Mouse (Mus musculus): Measurements from ENCODE around the gene Atp5s. TPM values are rescaled to one million over a fixed set of nuclear protein-coding genes. Genes with fewer than 3 reads are reported as not detected.

Gene Atp5s
- polyA plus RNA-seq, 1 experiment from 2014 or later: 31.1 TPM

- no peak for ATAC-seq (ENCODE audit: insufficient number of reproducible peaks, low FRiP score)
- H3K9ac ChIP-seq: no peak overlapping the region
- no peaks in the 10 kb centered on the region for H3K9me3 ChIP-seq (replicated peaks)
- no peak overlapping the region for H3K4me3 ChIP-seq
- H3K27me3 ChIP-seq (replicated peaks): no peaks in the 10 kb centered on the region
- H3K4me1 ChIP-seq (replicated peaks): peaks cover 17% of the 10 kb centered on the region
- H3K27ac ChIP-seq (ENCODE audit: poor library complexity, severe bottlenecking): peak overlapping the region; percentile 41; the same call in 1 of the 2 replicates
- H3K4me2 ChIP-seq: no peak overlapping the region
- 57% methylated on average over 6 of the region's 6 CpGs for WGBS
- H3K36me3 ChIP-seq: no peaks in the 10 kb centered on the region
These were observed 35.3 kb downstream of the Atp5s start for GRCm38 (mm10) chr12:69760014-69760413.

GRCm38 (mm10) chr12:69760743-69761406, 36.1 kb downstream of the Atp5s start:
- Histone ChIP-seq H3K9ac (no peak overlapping the region), H3K4me3 (no peak overlapping the region), H3K9me3 (replicated peaks) (no peaks in the 10 kb centered on the region), H3K27me3 (replicated peaks) (no peaks in the 10 kb centered on the region), H3K4me1 (replicated peaks) (peaks cover 18% of the 10 kb centered on the region), H3K36me3 (no peaks in the 10 kb centered on the region), H3K27ac (ENCODE audit: poor library complexity, severe bottlenecking) (no peak overlapping the region), H3K4me2 (no peak overlapping the region)
- WGBS: 92% methylated on average over 20 of the region's 20 CpGs
- no peak for ATAC-seq (ENCODE audit: insufficient number of reproducible peaks, low FRiP score)

DNA sequence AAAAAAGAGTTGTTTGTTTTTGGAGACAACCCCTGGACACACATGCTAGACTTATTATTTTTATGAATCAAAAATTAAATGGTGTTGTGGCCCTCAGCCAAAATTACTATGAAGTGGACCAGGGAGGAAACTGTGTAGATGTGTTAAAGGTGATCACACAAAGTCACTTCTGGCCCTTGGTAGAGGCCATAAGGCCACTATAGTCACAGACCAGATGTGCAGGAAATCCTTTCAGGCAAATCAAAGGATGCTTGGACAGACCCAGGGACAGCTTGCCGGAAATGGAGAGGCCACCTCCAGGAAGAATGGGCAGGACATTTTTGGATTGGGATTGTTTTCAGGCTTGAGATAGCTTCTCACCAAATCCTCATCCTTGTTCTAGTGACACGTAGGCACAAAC, 36.9 kb downstream of the Atp5s start:
- no peak for ATAC-seq (ENCODE audit: insufficient number of reproducible peaks, low FRiP score)
- peaks cover 20% of the 10 kb centered on the region for H3K4me1 ChIP-seq (replicated peaks)
- no peaks in the 10 kb centered on the region for H3K36me3 ChIP-seq
- no peak overlapping the region for H3K4me3 ChIP-seq
- no peak overlapping the region for H3K9ac ChIP-seq
- no peak overlapping the region for H3K27ac ChIP-seq (ENCODE audit: poor library complexity, severe bottlenecking)
- no peak overlapping the region for H3K4me2 ChIP-seq
- WGBS: 53% methylated on average over 2 of the region's 2 CpGs
- no peaks in the 10 kb centered on the region for H3K27me3 ChIP-seq (replicated peaks)
- H3K9me3 ChIP-seq (replicated peaks): no peaks in the 10 kb centered on the region

DNA sequence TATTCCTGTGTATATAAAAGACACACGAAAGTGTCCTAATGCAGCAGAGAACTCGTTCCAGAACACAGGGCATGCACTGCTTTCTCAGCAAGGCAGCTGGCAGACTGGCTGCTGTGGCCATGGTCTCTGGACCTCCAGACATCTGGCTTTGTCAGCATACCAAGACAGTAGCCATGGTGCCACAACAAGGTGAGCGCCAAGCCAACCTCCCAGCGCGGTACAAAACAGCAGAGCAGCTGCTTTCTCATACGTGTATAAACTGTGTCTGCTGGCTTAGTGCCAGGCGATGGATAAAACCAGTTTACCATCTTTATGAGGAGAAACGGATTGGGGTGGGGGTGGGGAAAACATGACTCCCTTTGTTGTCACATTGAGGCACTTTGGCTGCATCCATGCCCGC, 40.8 kb downstream of the Atp5s start:
- H3K4me2 ChIP-seq: no peak overlapping the region
- H3K4me3 ChIP-seq: no peak overlapping the region
- no peaks in the 10 kb centered on the region for H3K36me3 ChIP-seq
- no peak overlapping the region for H3K27ac ChIP-seq (ENCODE audit: poor library complexity, severe bottlenecking)
- WGBS: 83% methylated on average over 9 of the region's 9 CpGs
- H3K9me3 ChIP-seq (replicated peaks): no peaks in the 10 kb centered on the region
- peaks cover 10% of the 10 kb centered on the region; the same call in 1 of the 2 replicates for H3K4me1 ChIP-seq (replicated peaks)
- no peak for ATAC-seq (ENCODE audit: insufficient number of reproducible peaks, low FRiP score)
- no peak overlapping the region for H3K9ac ChIP-seq
- no peaks in the 10 kb centered on the region for H3K27me3 ChIP-seq (replicated peaks)

DNA sequence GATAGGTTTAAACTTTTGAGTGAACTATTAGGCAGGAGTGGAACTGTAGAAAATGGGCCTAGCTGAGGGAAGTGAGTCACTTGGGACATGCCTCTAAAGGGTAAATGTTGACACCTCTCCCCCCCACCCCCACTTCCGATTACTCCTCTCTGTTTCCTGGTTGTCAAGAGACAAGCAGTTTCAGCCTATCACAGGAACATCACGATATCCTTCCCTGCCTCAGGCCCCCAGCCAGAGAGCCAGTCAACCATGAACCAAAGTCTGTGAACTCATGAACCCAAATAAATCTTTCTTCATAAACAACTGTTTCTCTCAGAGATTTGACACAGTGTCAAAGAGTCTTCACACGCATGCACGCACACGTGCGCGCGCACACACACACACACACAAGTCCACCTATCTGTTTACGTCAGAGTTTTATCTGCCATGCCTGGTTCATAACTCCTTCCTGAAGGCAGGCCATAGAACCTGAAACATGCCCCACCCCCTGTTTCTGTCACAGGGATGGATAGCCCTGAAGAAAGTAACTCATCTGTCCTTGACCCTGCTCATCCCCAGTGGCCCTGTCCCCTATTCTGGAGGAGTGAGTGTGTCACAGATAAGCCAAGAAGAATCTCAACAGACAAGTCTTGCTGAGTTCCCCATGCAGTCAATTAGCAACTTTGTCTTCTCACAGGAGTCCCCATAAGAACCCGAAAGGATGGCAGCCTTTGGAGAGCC, 41.6 kb downstream of the Atp5s start:
- H3K9ac ChIP-seq: no peak overlapping the region

GRCm38 (mm10) chr12:69767476-69768258, 42.9 kb downstream of the Atp5s start:
- Histone ChIP-seq H3K36me3 (no peaks in the 10 kb centered on the region), H3K9me3 (replicated peaks) (no peaks in the 10 kb centered on the region), H3K4me2 (no peak overlapping the region), H3K27me3 (replicated peaks) (no peaks in the 10 kb centered on the region), H3K4me1 (replicated peaks) (peaks cover 13% of the 10 kb centered on the region; the same call in 1 of the 2 replicates), H3K27ac (ENCODE audit: poor library complexity, severe bottlenecking) (no peak overlapping the region), H3K9ac (no peak overlapping the region), H3K4me3 (no peak overlapping the region)
- no peak for ATAC-seq (ENCODE audit: insufficient number of reproducible peaks, low FRiP score)
- 58% methylated on average over 9 of the region's 9 CpGs for WGBS

More for the DNA sequence above, 41.6 kb downstream of the Atp5s start:
- Histone ChIP-seq H3K4me1 (replicated peaks) (peaks cover 10% of the 10 kb centered on the region; the same call in 1 of the 2 replicates), H3K4me2 (no peak overlapping the region), H3K4me3 (no peak overlapping the region), H3K36me3 (no peaks in the 10 kb centered on the region), H3K27me3 (replicated peaks) (no peaks in the 10 kb centered on the region), H3K9me3 (replicated peaks) (no peaks in the 10 kb centered on the region), H3K27ac (ENCODE audit: poor library complexity, severe bottlenecking) (no peak overlapping the region)
- 75% methylated on average over 10 of the region's 10 CpGs for WGBS
- no peak for ATAC-seq (ENCODE audit: insufficient number of reproducible peaks, low FRiP score)

DNA sequence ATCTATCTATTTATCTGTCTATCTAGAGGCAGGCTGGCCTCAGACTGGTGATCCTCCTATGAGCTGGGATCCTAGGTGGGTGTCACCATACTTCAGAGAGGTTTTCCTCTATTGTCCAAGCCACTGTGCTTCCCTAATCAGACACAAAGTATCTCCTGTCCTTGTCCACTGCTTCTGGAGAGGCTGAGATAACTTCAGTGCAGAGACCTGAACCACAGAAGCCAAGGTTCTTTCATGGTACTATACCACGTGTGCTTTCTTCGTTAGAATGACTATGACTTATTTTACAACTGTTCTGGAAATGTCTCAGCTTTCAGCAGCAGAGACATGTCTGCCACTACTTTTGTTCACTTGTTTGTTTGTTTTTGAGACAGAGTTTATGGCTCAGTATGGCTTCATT, 44.1 kb downstream of the Atp5s start:
- H3K4me1 ChIP-seq (replicated peaks): peaks cover 13% of the 10 kb centered on the region; the same call in 1 of the 2 replicates
- H3K9ac ChIP-seq: no peak overlapping the region
- WGBS: 70% methylated on average over 2 of the region's 2 CpGs
- no peaks in the 10 kb centered on the region for H3K27me3 ChIP-seq (replicated peaks)
- H3K4me2 ChIP-seq: no peak overlapping the region
- H3K9me3 ChIP-seq (replicated peaks): no peaks in the 10 kb centered on the region
- no peak overlapping the region for H3K27ac ChIP-seq (ENCODE audit: poor library complexity, severe bottlenecking)
- no peak overlapping the region for H3K4me3 ChIP-seq
- no peak for ATAC-seq (ENCODE audit: insufficient number of reproducible peaks, low FRiP score)
- H3K36me3 ChIP-seq: no peaks in the 10 kb centered on the region

GRCm38 (mm10) chr12:69776607-69777340, 52.0 kb downstream of the Atp5s start:
- H3K27ac ChIP-seq (ENCODE audit: poor library complexity, severe bottlenecking): no peak overlapping the region
- WGBS: 60% methylated on average over 11 of the region's 11 CpGs
- H3K4me3 ChIP-seq: no peak overlapping the region

GRCm38 (mm10) chr12:69777341-69777730, 52.6 kb downstream of the Atp5s start:
- no peaks in the 10 kb centered on the region for H3K27me3 ChIP-seq (replicated peaks)
- WGBS: 76% methylated on average over 6 of the region's 6 CpGs
- no peak overlapping the region for H3K27ac ChIP-seq (ENCODE audit: poor library complexity, severe bottlenecking)
- no peaks in the 10 kb centered on the region for H3K36me3 ChIP-seq
- H3K4me3 ChIP-seq: no peak overlapping the region
- H3K9ac ChIP-seq: no peak overlapping the region
- no peaks in the 10 kb centered on the region for H3K9me3 ChIP-seq (replicated peaks)
- peaks cover 29% of the 10 kb centered on the region for H3K4me1 ChIP-seq (replicated peaks)
- H3K4me2 ChIP-seq: no peak overlapping the region
- ATAC-seq (ENCODE audit: insufficient number of reproducible peaks, low FRiP score): no peak

More at GRCm38 (mm10) chr12:69776607-69777340, 52.0 kb downstream of the Atp5s start:
- no peak overlapping the region for H3K4me2 ChIP-seq
- no peak overlapping the region for H3K9ac ChIP-seq
- H3K36me3 ChIP-seq: no peaks in the 10 kb centered on the region
- ATAC-seq (ENCODE audit: insufficient number of reproducible peaks, low FRiP score): no peak
- no peaks in the 10 kb centered on the region for H3K9me3 ChIP-seq (replicated peaks)
- H3K4me1 ChIP-seq (replicated peaks): peaks cover 24% of the 10 kb centered on the region
- no peaks in the 10 kb centered on the region for H3K27me3 ChIP-seq (replicated peaks)

- Histone ChIP-seq H3K4me3 (no peak overlapping the region), H3K9ac (no peak overlapping the region), H3K4me2 (no peak overlapping the region), H3K36me3 (no peaks in the 10 kb centered on the region), H3K27ac (ENCODE audit: poor library complexity, severe bottlenecking) (no peak overlapping the region), H3K4me1 (replicated peaks) (peaks cover 27% of the 10 kb centered on the region), H3K9me3 (replicated peaks) (no peaks in the 10 kb centered on the region), H3K27me3 (replicated peaks) (no peaks in the 10 kb centered on the region)
- WGBS: 71% methylated on average over 2 of the region's 2 CpGs
- ATAC-seq (ENCODE audit: insufficient number of reproducible peaks, low FRiP score): no peak
These were observed 53.2 kb downstream of the Atp5s start for GRCm38 (mm10) chr12:69777957-69778356.

All from heart, embryonic 12.5 days (tissue).